8 mouse cellular contexts compared by ENCODE assay signal in genomic region chr13:24521446-24522342, GRCm38 (mm10).
A peak's percentile ranks its signal among the peaks of the same experiment; 100 is the strongest.
DNase-seq lines count a peak whose midpoint lies in the region; ATAC-seq lines count a peak whose summit lies in the region.

No protein-coding gene starts in this region.

- H3K36me3 ChIP-seq in embryonic facial prominence, embryonic 10.5 days (replicated peaks) = no peaks in the 10 kb centered on the region
- no peaks in the 10 kb centered on the region for H3K36me3 ChIP-seq in neural tube, embryonic 14.5 days (ENCODE audit: control insufficient read depth, insufficient read depth, low read length)

- H3K27me3 ChIP-seq in embryonic facial prominence, embryonic 10.5 days (replicated peaks; ENCODE audit: low read depth, poor library complexity, severe bottlenecking) = peaks cover 6% of the 10 kb centered on the region; the same call in 1 of the 2 replicates
- H3K27me3 ChIP-seq in neural tube, embryonic 14.5 days (ENCODE audit: control insufficient read depth, insufficient read depth, low read length) = no peaks in the 10 kb centered on the region

- H3K4me2 ChIP-seq in neural tube, embryonic 14.5 days (ENCODE audit: low read depth, low read length) = peak overlapping the region; percentile 31; the same call in 1 of the 2 replicates

- no peaks in the 10 kb centered on the region for H3K9me3 ChIP-seq in embryonic facial prominence, embryonic 10.5 days
- no peaks in the 10 kb centered on the region for H3K9me3 ChIP-seq in neural tube, embryonic 14.5 days (ENCODE audit: control insufficient read depth, low read length)

- H3K4me3 ChIP-seq in embryonic facial prominence, embryonic 10.5 days = no peak overlapping the region
- H3K4me3 ChIP-seq in neural tube, embryonic 14.5 days (ENCODE audit: low read depth, low read length) = no peak overlapping the region

- no peak overlapping the region; the same call in 1 of the 2 replicates for H3K27ac ChIP-seq in embryonic facial prominence, embryonic 10.5 days (replicated peaks)
- no peak overlapping the region; the same call in 1 of the 2 replicates for H3K27ac ChIP-seq in neural tube, embryonic 14.5 days (ENCODE audit: low read depth, low read length)

- H3K4me1 ChIP-seq in embryonic facial prominence, embryonic 10.5 days = peaks cover 14% of the 10 kb centered on the region
- H3K4me1 ChIP-seq in neural tube, embryonic 14.5 days (ENCODE audit: control insufficient read depth, insufficient read depth, low read length) = peaks cover 7% of the 10 kb centered on the region; the same call in 1 of the 2 replicates

- intact Hi-C loops in heart, postnatal 10 days (cut with DNase I) = loop anchor here (5.0 kb wide), 1 partner anchor 46 kb away; no protein-coding TSS in a partner anchor
- intact Hi-C loops in left cerebral cortex, postnatal 10 days (cut with DNase I) = no loop called here

- peak; percentile 72 for DNase-seq in R1 (ENCODE audit: low read depth, low spot score)
- DNase-seq in embryonic facial prominence, embryonic 10.5 days (ENCODE audit: low spot score) = peak; percentile 49
- peak; percentile 38 to 44 for DNase-seq in heart, postnatal 10 days
- peak; percentile 57 to 80 for DNase-seq in left cerebral cortex, postnatal 10 days (ENCODE audit: extremely low spot score in 1 of 2, low spot score in 2 of 2)
- DNase-seq in thymus, postnatal 10 days (ENCODE audit: low spot score in 2 of 2) = no peak
- DNase-seq in spleen, postnatal 14 days (ENCODE audit: low spot score in 2 of 2) = no peak
- DNase-seq in ovary, postnatal 10 days (ENCODE audit: low spot score) = no peak

- H3K9ac ChIP-seq in neural tube, embryonic 14.5 days (replicated peaks; ENCODE audit: low read depth, low read length) = no peak overlapping the region

- WGBS in embryonic facial prominence, embryonic 10.5 days = 67% methylated on average over 18 of the region's 18 CpGs
- 37% methylated on average over 18 of the region's 18 CpGs for WGBS in neural tube, embryonic 14.5 days

- ATAC-seq in neural tube, embryonic 14.5 days (ENCODE audit: low read depth) = peak; percentile 72; the same call in 1 of the 2 replicates

Comparison
In these comparisons a context has a peak if more than half of its experiments do, and no peak if none do; other contexts are left out.
1. DNase-seq: peak in R1 (single experiment), embryonic facial prominence, embryonic 10.5 days (single experiment), heart, postnatal 10 days (2 of 2) and left cerebral cortex, postnatal 10 days (2 of 2); none in thymus, postnatal 10 days (0 of 2), spleen, postnatal 14 days (0 of 2) and ovary, postnatal 10 days (single experiment).